Mouse (Mus musculus): ENCODE results near the gene Zdhhc22. TPM values are rescaled to one million over a fixed set of nuclear protein-coding genes. Genes with fewer than 3 reads are reported as not detected.
A peak's percentile ranks its signal among the peaks of the same experiment; 100 is the strongest.

Zdhhc22 gene
- total and polyA plus RNA-seq, 3 experiments: 0.10 TPM; not detected in 2

DNA sequence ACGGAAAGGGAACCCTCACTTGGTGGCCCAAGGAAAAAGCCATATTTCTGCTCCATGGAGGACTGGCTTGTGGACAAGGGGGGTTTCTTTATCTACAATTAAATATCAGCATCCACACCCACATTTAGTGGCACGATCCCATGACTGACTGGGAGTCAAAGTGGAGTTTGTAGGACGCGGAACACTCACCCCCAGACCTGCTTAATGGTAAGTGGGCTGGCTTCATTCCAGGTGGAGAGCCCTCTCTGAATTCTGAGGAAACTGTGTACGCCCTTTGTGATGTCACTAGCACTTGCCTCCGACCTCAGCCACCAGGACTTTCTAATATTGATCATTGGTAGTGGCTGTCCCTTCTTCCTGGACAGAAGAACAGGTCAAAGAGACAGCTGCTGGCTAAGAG is 30.8 kb upstream of the Zdhhc22 start, which contains the start of gene Tmem63c:
Tmem63c (plus strand) TSS at position 301 of the 400 bp plus-strand sequence.
- no peak within 1 kb of the TSS for H3K4me3 ChIP-seq (ENCODE audit: control insufficient read depth in 1 of 2, insufficient read depth in 1 of 2, low read depth in 2 of 2, low read length in 2 of 2)
- no peak for DNase-seq (ENCODE audit: low read depth, low spot score)
- no peaks in the 10 kb centered on the region for H3K36me3 ChIP-seq (ENCODE audit: control insufficient read depth in 1 of 2, insufficient read depth in 2 of 2, low read length in 2 of 2)
- no peak within 1 kb of the TSS for H3K9ac ChIP-seq (ENCODE audit: control insufficient read depth, low read depth, low read length, poor library complexity, severe bottlenecking)
- H3K27me3 ChIP-seq (ENCODE audit: control insufficient read depth in 1 of 2, insufficient read depth in 2 of 2, low read length in 2 of 2): peaks cover 0 to 7% of the 10 kb centered on the region in 2 experiments
- no peak within 1 kb of the TSS for H3K27ac ChIP-seq (ENCODE audit: control insufficient read depth, low read depth, low read length)
- no peak for TF ChIP-seq ETS1 (IDR thresholded peaks at IDR 0.05; ENCODE audit: low read depth, low read length)
- TF ChIP-seq USF2 (IDR thresholded peaks at IDR 0.05; ENCODE audit: borderline replicate concordance in 1 of 2, insufficient read depth in 1 of 2, low read depth in 1 of 2, low read length in 2 of 2): no peak
- no peak for TF ChIP-seq BHLHE40 (IDR thresholded peaks at IDR 0.05; ENCODE audit: borderline replicate concordance, low read depth, low read length)
- no peak for TF ChIP-seq MYC (IDR thresholded peaks at IDR 0.05; ENCODE audit: low read depth, low read length)
- TF ChIP-seq ZKSCAN1 (IDR thresholded peaks at IDR 0.05; ENCODE audit: low read depth, low read length): no peak
- TF ChIP-seq EP300 (IDR thresholded peaks at IDR 0.05; ENCODE audit: low read depth in 1 of 2, low read length in 2 of 2): no peak
- no peak for TF ChIP-seq ZMIZ1 (IDR thresholded peaks at IDR 0.05; ENCODE audit: low read depth, low read length)
- TF ChIP-seq MXI1 (IDR thresholded peaks at IDR 0.05; ENCODE audit: low read depth, low read length): no peak
- no peak for TF ChIP-seq SMC3 (IDR thresholded peaks at IDR 0.05; ENCODE audit: low read depth, low read length)
- TF ChIP-seq RCOR1 (IDR thresholded peaks at IDR 0.05; ENCODE audit: low read depth, low read length): no peak
- TF ChIP-seq GATA1 (IDR thresholded peaks at IDR 0.05; ENCODE audit: low read depth, low read length): no peak
- H3K79me2 ChIP-seq (ENCODE audit: control insufficient read depth, insufficient read depth, low read length, poor library complexity): no peaks in the 10 kb centered on the region
- H3K4me1 ChIP-seq (ENCODE audit: control insufficient read depth in 1 of 2, insufficient read depth in 2 of 2, low read length in 2 of 2): no peaks in the 10 kb centered on the region
- no peaks in the 10 kb centered on the region for H3K9me3 ChIP-seq (replicated peaks; ENCODE audit: insufficient read depth, low read length)

DNA sequence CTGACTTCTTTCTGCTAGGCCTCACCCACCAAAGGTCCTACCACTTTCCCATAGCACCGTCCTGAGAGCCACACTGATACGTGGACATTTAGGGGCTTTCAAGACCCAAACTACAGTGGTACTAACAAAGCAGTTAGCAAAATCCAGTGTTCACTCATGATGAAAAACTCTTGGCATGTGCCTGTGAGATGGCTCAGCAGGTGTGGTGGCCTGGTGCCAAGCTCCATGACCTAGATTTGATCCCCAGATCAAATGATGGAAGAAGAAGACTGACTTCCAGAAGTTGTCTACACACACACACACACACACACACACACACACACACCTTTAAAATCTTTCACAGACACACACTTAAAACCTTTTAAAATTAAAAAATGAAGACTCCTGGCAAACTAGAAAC is 28.5 kb upstream of the Zdhhc22 start:
- Histone ChIP-seq H3K79me2 (ENCODE audit: control insufficient read depth, insufficient read depth, low read length, poor library complexity) (no peaks in the 10 kb centered on the region), H3K36me3 (ENCODE audit: control insufficient read depth in 1 of 2, insufficient read depth in 2 of 2, low read length in 2 of 2) (no peaks in the 10 kb centered on the region), H3K9me3 (replicated peaks; ENCODE audit: insufficient read depth, low read length) (no peaks in the 10 kb centered on the region), H3K4me1 (ENCODE audit: control insufficient read depth in 1 of 2, insufficient read depth in 2 of 2, low read length in 2 of 2) (no peaks in the 10 kb centered on the region), H3K27ac (ENCODE audit: control insufficient read depth, low read depth, low read length) (no peak overlapping the region), H3K9ac (ENCODE audit: control insufficient read depth, low read depth, low read length, poor library complexity, severe bottlenecking) (no peak overlapping the region), H3K27me3 (ENCODE audit: control insufficient read depth in 1 of 2, insufficient read depth in 2 of 2, low read length in 2 of 2) (peaks cover 0 to 4% of the 10 kb centered on the region in 2 experiments), H3K4me3 (ENCODE audit: control insufficient read depth in 1 of 2, insufficient read depth in 1 of 2, low read depth in 2 of 2, low read length in 2 of 2) (no peak overlapping the region)
- no peak for DNase-seq (ENCODE audit: low read depth, low spot score)
- TF ChIP-seq UBTF (IDR thresholded peaks at IDR 0.05; ENCODE audit: borderline replicate concordance, insufficient read depth, low read depth, low read length) (no peak), NELFE (IDR thresholded peaks at IDR 0.05; ENCODE audit: low read depth, low read length) (no peak), HCFC1 (IDR thresholded peaks at IDR 0.05; ENCODE audit: low read depth, low read length) (no peak), MYC (IDR thresholded peaks at IDR 0.05; ENCODE audit: low read depth, low read length) (no peak), SMC3 (IDR thresholded peaks at IDR 0.05; ENCODE audit: low read depth, low read length) (no peak)

DNA sequence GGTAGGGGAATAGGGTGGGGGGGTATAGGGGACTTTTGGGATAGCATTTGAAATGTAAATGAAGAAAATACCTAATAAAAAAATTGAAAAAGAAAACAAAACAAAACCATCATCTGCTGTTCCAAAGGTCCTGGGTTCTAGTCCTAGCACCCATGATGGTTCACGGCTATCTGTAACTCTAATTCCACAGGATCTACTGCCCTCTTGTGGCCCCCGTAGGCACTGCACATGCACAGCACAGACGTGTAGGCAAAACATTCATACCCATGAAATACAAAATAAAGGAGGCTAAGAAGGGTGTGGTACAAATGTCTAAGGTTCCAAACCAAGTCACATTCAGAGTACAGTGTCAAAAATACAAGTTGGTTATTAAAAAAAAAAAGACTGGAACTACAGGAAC is 26.8 kb upstream of the Zdhhc22 start:
- peak; percentile 71 for DNase-seq (ENCODE audit: low read depth, low spot score)
- Histone ChIP-seq H3K9me3 (replicated peaks; ENCODE audit: insufficient read depth, low read length) (no peaks in the 10 kb centered on the region), H3K27me3 (ENCODE audit: control insufficient read depth in 1 of 2, insufficient read depth in 2 of 2, low read length in 2 of 2) (peaks cover 0 to 2% of the 10 kb centered on the region in 2 experiments; a peak in 3 of 4 replicates), H3K9ac (ENCODE audit: control insufficient read depth, low read depth, low read length, poor library complexity, severe bottlenecking) (no peak overlapping the region), H3K79me2 (ENCODE audit: control insufficient read depth, insufficient read depth, low read length, poor library complexity) (no peaks in the 10 kb centered on the region), H3K4me3 (ENCODE audit: control insufficient read depth in 1 of 2, insufficient read depth in 1 of 2, low read depth in 2 of 2, low read length in 2 of 2) (no peak overlapping the region), H3K4me1 (ENCODE audit: control insufficient read depth in 1 of 2, insufficient read depth in 2 of 2, low read length in 2 of 2) (no peaks in the 10 kb centered on the region), H3K27ac (ENCODE audit: control insufficient read depth, low read depth, low read length) (no peak overlapping the region), H3K36me3 (ENCODE audit: control insufficient read depth in 1 of 2, insufficient read depth in 2 of 2, low read length in 2 of 2) (no peaks in the 10 kb centered on the region)
- TF ChIP-seq NELFE (IDR thresholded peaks at IDR 0.05; ENCODE audit: low read depth, low read length) (no peak), MXI1 (IDR thresholded peaks at IDR 0.05; ENCODE audit: low read depth, low read length) (no peak), EP300 (IDR thresholded peaks at IDR 0.05; ENCODE audit: low read depth in 1 of 2, low read length in 2 of 2) (no peak), MYB (IDR thresholded peaks at IDR 0.05; ENCODE audit: low read depth, low read length) (no peak), POLR2AphosphoS2 (IDR thresholded peaks at IDR 0.05; ENCODE audit: low read length) (no peak), RAD21 (IDR thresholded peaks at IDR 0.05; ENCODE audit: low read depth, low read length) (peak; percentile 62), TAL1 (IDR thresholded peaks at IDR 0.05; ENCODE audit: low read length) (no peak), USF1 (IDR thresholded peaks at IDR 0.05; ENCODE audit: low read depth, low read length) (no peak), MAX (IDR thresholded peaks at IDR 0.05; ENCODE audit: low read length) (no peak), POLR2A (IDR thresholded peaks at IDR 0.05; ENCODE audit: control insufficient read depth in 1 of 2, insufficient read depth in 1 of 2, low read depth in 1 of 2, low read length in 2 of 2, poor library complexity in 1 of 2) (no peak), TCF12 (IDR thresholded peaks at IDR 0.05; ENCODE audit: low read depth, low read length) (no peak), E2F4 (IDR thresholded peaks at IDR 0.05; ENCODE audit: borderline replicate concordance, low read depth, low read length) (no peak), ZC3H11A (IDR thresholded peaks at IDR 0.05; ENCODE audit: low read depth, low read length) (peak; percentile 34), JUND (IDR thresholded peaks at IDR 0.05; ENCODE audit: low read depth, low read length) (no peak), CHD2 (IDR thresholded peaks at IDR 0.05; ENCODE audit: low read length) (no peak), SMC3 (IDR thresholded peaks at IDR 0.05; ENCODE audit: low read depth, low read length) (peak; percentile 66), MYC (IDR thresholded peaks at IDR 0.05; ENCODE audit: low read depth, low read length) (no peak), HCFC1 (IDR thresholded peaks at IDR 0.05; ENCODE audit: low read depth, low read length) (no peak), ETS1 (IDR thresholded peaks at IDR 0.05; ENCODE audit: low read depth, low read length) (no peak)
